Mouse (Mus musculus) small intestine, adult 2 months (tissue): ENCODE results near the gene Meis2.

Source experiments
- CTCF ChIP-seq: fragments of 200-500 bp; IDR thresholded peaks from 2 replicates; pipeline ENCODE4 v1.5.1; 2012; ENCODE audit warnings: low read depth, mild to moderate bottlenecking, control low read depth, inconsistent platforms, low read length, moderate library complexity, mixed read lengths; ENCODE audit not compliant: insufficient replicate concordance, insufficient read length; ENCODE audit errors: extremely low read depth
- POLR2A ChIP-seq: fragments of 200-500 bp; IDR thresholded peaks from 2 replicates; pipeline ENCODE4 v1.6.1; 2012; ENCODE audit warnings: low read depth, mild to moderate bottlenecking, control low read depth, inconsistent platforms, low read length, moderate library complexity

DNA sequence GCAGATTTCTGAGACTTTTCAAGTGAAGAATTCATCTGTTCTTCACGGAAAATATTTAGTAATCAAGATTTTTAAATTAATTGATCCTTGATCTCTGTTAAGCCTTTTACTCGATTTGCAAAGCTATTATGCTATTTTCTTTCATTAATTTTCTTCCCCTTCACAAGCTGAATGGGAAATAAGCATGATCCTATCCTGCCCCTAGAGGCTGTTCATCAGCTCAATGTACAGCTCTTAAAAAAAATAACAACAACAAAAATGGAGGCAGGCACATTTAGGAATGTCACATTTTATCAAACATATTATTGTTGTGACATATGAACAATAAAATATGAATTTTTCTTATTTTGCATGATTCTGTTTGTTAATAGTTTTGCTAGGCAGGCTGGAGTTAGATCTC lies 103.5 kb downstream of the Meis2 start:
- TF ChIP-seq POLR2A (no peak), CTCF (no peak)
